ENCODE assay signal across 22 mouse cellular contexts in genomic region chr6:134165012-134165411, GRCm38 (mm10).
DNase-seq lines count a peak whose midpoint lies in the region; ATAC-seq and TF ChIP-seq lines count a peak whose summit lies in the region.
"Had no signal": no experiment of that assay in that cellular context is flagged by ENCODE, and none has a peak within 500 bp of the region (broad histone marks: within the 10 kb centered on the region; RNA-seq: fewer than 3 reads in every experiment).

No protein-coding gene starts in this region.

- H3K4me1 ChIP-seq in liver, adult 2 months (ENCODE audit: control insufficient read depth, insufficient read depth, low read length), result peaks cover 29% of the 10 kb centered on the region
- H3K4me1 ChIP-seq in liver, embryonic 11.5 days (replicated peaks; ENCODE audit: control insufficient read depth, insufficient read depth, low read length), result peaks cover 27% of the 10 kb centered on the region

- H3K79me2 ChIP-seq in liver, adult 2 months (ENCODE audit: control insufficient read depth, insufficient read depth, low read length), result peaks cover 21% of the 10 kb centered on the region

- peak overlapping the region; percentile 18 for H3K9ac ChIP-seq in liver, adult 2 months (ENCODE audit: low read depth, low read length)
- H3K9ac ChIP-seq in liver, embryonic 11.5 days (ENCODE audit: low read depth, low read length), result no peak overlapping the region
- H3K9ac ChIP-seq: hindbrain, embryonic 13.5 days; liver, embryonic 15.5 days; lung, embryonic 15.5 days had no signal

- peak; percentile 61 for DNase-seq in heart, adult 11 months
- DNase-seq in heart, adult 18-20 months, result no peak
- peak; percentile 73 for DNase-seq in liver, adult 2 months (ENCODE audit: extremely low read depth, low read depth, low spot score)
- no peak for DNase-seq in liver, embryonic 11.5 days (ENCODE audit: low spot score)
- DNase-seq in thymus, postnatal 4 days, result peak; percentile 36
- no peak for DNase-seq in adipocyte (ENCODE audit: low spot score)
- DNase-seq: adrenal gland, postnatal 36 days; cerebellum, adult 11 months; cerebellum, adult 9-11 months; heart, adult 2 months; kidney, adult 18-20 months; kidney, postnatal 10 days; right cerebral cortex, adult 18-20 months; right cerebral cortex, postnatal 4 days had no signal

- H3K9me3 ChIP-seq in liver, embryonic 11.5 days (ENCODE audit: control insufficient read depth, low read length), result no peaks in the 10 kb centered on the region
- H3K9me3 ChIP-seq: hindbrain, embryonic 13.5 days; liver, embryonic 15.5 days; lung, embryonic 15.5 days had no signal

- H3K4me2 ChIP-seq in liver, embryonic 11.5 days, result no peak overlapping the region
- H3K4me2 ChIP-seq: hindbrain, embryonic 13.5 days; liver, embryonic 15.5 days; lung, embryonic 15.5 days; midbrain, embryonic 11.5 days had no signal

- H3K36me3 ChIP-seq in liver, adult 2 months (ENCODE audit: control insufficient read depth, insufficient read depth, low read length), result no peaks in the 10 kb centered on the region; the same call in 1 of the 2 replicates
- no peaks in the 10 kb centered on the region for H3K36me3 ChIP-seq in liver, embryonic 11.5 days (ENCODE audit: control insufficient read depth, insufficient read depth, low read length)
- H3K36me3 ChIP-seq: hindbrain, embryonic 13.5 days; liver, embryonic 15.5 days; lung, embryonic 15.5 days had no signal

- peak overlapping the region; percentile 83 for H3K27ac ChIP-seq in liver, adult 2 months (replicated peaks; ENCODE audit: insufficient read depth, low read depth, low read length)
- no peak overlapping the region for H3K27ac ChIP-seq in liver, embryonic 11.5 days (ENCODE audit: low read depth, low read length)
- H3K27ac ChIP-seq: hindbrain, embryonic 13.5 days; left cerebral cortex, adult 2 months; liver, embryonic 15.5 days; lung, embryonic 15.5 days; macrophage had no signal

- TF ChIP-seq POLR2A in liver, adult 2 months (IDR thresholded peaks at IDR 0.05; ENCODE audit: extremely low read depth, insufficient read depth, low read length), result no peak

- no peak for TF ChIP-seq CTCF in liver, adult 2 months (IDR thresholded peaks at IDR 0.05; ENCODE audit: low read depth, low read length)

- no peaks in the 10 kb centered on the region for H3K27me3 ChIP-seq in liver, adult 2 months (ENCODE audit: control insufficient read depth, insufficient read depth, low read length)
- H3K27me3 ChIP-seq in liver, embryonic 11.5 days (replicated peaks; ENCODE audit: control insufficient read depth, insufficient read depth, low read length), result no peaks in the 10 kb centered on the region
- H3K27me3 ChIP-seq: hindbrain, embryonic 13.5 days; liver, embryonic 15.5 days; lung, embryonic 15.5 days had no signal

- 48% methylated on average over 8 of the region's 8 CpGs for WGBS in liver, adult 2 months
- 59% methylated on average over 8 of the region's 8 CpGs for WGBS in liver, embryonic 11.5 days

- no peak overlapping the region for H3K4me3 ChIP-seq in liver, adult 2 months (ENCODE audit: insufficient read depth, low read depth, low read length)
- no peak overlapping the region for H3K4me3 ChIP-seq in liver, embryonic 11.5 days (ENCODE audit: low read depth, low read length)
- H3K4me3 ChIP-seq: heart, adult 2 months; hindbrain, embryonic 13.5 days; left cerebral cortex, adult 2 months; liver, embryonic 15.5 days; lung, embryonic 15.5 days had no signal

- no peak for ATAC-seq in liver, embryonic 11.5 days (replicated peaks; ENCODE audit: low FRiP score)
- ATAC-seq in common myeloid progenitor, adult 5-6 weeks (replicated peaks; ENCODE audit: low read depth, poor library complexity, severe bottlenecking), result peak; percentile 47
- ATAC-seq: CD4-positive, CD25-positive, alpha-beta regulatory T cell, adult 4 months had no signal

Comparison
In these comparisons a context has a peak if more than half of its experiments do, and no peak if none do; other contexts are left out.
1. DNase-seq: peak in heart, adult 11 months (single experiment), liver, adult 2 months (single experiment) and thymus, postnatal 4 days (single experiment); none in heart, adult 18-20 months (0 of 2), liver, embryonic 11.5 days (single experiment) and adipocyte (single experiment).